Mouse (Mus musculus) frontal cortex, postnatal 36 days (tissue): ENCODE measurements around the gene Gng7.

Experiments
- DNase-seq, 2 experiments: peaks; one replicate each; pipeline ENCODE4 v3.0.0; 2022; ENCODE audit warnings: low spot score in 2 of 2

The Gng7 gene

GRCm38 (mm10) chr10:80968106-80968505, 46.6 kb downstream of the Gng7 start:
- no peak for DNase-seq

DNA sequence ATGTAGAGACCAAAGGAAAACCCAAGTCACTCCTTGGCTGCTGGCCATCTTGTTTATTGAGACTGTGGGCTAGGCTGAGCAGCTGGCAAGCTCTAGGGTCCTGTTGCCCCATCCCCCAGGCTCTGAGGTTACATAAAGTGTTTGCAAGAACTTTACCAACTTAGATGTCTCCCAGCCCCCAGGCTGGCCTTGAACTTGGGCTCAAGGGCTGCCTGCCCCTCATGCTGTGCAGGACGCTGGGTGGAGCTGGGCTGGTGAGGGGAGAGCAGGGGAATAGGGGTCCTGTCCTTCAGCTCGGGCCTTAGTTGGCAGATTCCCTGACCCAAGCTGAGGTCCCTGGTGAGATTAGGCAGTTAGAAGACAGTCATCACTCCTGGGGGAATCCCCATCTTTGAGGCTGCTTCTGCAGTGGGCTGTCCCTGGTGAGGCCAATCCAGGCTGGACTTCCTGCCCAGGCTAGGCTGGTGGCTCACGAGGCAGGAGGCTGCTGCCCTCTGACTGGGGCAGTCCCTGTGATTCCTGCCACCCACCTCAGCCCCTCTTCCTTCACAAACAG, 47.6 kb downstream of the Gng7 start:
- no peak for DNase-seq

- DNase-seq: no peak
These were observed 48.4 kb downstream of the Gng7 start for GRCm38 (mm10) chr10:80966296-80966695.

GRCm38 (mm10) chr10:80963031-80963975, 51.4 kb downstream of the Gng7 start:
- no peak for DNase-seq

DNA sequence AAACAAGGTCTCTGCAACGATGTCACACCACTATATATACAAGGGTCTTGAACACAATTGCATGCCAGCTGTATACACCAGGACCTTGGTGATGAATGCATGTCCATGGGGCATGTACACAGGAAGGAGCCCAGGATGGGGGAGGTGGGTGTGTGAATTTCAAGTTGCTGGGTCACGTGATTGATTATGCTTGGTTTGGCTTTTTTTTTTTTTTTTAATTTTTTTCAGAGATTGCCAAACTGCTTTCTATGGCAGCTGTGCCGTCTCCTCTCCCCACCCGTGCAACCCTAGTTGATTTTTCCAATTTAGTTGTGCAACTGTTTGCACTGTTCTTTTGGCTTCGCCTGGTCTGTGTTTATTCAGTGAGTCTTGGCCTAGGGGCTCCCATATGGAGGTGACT, 52.2 kb downstream of the Gng7 start:
- DNase-seq: no peak

DNA sequence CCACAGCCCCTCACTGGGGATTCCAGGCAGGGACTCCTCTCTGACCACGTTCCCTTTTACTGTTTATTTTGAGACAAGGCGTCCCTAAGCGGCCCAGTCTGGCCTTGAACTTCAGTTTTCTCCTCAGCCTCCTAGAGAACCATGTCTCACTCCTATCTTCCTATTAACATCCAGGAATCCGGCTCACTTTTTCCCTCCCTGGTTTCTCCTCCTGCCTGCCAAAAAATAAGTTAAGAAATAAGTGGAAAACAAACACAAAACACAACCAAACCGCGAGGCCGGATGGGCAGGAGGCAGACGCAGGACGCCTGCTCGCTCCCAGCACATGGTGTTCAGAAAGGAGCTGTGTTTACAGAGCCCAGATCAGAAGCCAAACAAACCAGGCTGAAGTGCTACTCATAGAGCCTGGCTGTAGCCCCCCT, 52.7 kb downstream of the Gng7 start:
- no peak for DNase-seq

GRCm38 (mm10) chr10:80960551-80961508, 53.9 kb downstream of the Gng7 start:
- no peak for DNase-seq

DNA sequence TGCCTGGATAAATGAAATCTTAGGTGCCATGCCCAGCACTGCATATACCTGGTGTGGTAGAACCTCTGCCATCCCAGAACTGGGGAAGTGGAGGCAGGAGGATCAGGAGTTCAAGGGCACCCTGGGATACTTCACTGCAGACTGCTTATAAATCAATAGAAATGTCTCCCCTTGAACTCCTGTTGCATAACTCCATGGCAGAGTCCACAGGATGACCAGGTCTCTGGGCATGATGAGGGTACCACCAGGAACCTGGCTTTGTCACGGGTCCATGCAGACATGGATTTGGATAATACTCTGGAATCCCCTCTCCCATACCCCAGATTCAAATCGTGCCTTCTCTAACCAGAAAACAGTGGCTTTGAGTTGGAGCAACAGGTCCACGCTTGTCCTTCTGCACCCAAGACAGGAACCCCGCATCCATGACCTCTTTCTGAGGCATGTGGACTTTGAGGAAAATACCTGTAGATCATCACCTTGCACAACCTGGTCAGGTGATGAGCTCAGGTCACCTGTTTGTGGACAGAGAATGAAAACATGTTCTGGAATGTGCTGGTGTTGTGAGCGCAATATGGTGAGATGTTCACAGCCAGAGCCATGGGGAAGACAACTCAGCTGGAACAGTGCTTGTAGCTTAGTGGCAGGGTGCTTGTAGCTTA, 55.6 kb downstream of the Gng7 start:
- no peak for DNase-seq

- DNase-seq: no peak
These were observed 57.0 kb downstream of the Gng7 start for GRCm38 (mm10) chr10:80957791-80958190.

- no peak for DNase-seq
These were observed 57.8 kb downstream of the Gng7 start for GRCm38 (mm10) chr10:80956901-80957300.

GRCm38 (mm10) chr10:80956385-80956784, 58.4 kb downstream of the Gng7 start:
- no peak for DNase-seq

DNA sequence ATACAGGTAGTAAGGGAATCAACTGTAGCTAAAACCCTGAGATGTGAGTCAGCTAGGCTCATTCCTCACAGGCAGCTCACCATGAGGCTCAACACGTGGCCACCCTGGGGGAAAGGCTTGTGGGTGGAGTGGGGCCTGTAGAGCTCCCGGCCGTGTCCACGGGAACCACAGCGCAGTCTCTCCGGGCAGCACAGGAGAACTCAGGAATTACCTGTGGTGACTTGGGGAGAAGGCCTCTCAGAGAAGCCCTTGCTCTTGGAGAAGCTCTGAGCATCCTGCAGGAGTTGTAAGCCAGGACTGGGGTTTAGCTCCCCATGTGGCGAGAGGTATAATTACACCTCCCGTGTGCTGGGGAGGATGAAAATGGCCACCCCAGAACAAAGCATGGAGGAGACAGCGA, 59.2 kb downstream of the Gng7 start:
- DNase-seq: peak; percentile 54 to 57

- no peak for DNase-seq
These were observed 59.9 kb downstream of the Gng7 start for GRCm38 (mm10) chr10:80954843-80955242.

GRCm38 (mm10) chr10:80954415-80954814, 60.3 kb downstream of the Gng7 start:
- DNase-seq: no peak

DNA sequence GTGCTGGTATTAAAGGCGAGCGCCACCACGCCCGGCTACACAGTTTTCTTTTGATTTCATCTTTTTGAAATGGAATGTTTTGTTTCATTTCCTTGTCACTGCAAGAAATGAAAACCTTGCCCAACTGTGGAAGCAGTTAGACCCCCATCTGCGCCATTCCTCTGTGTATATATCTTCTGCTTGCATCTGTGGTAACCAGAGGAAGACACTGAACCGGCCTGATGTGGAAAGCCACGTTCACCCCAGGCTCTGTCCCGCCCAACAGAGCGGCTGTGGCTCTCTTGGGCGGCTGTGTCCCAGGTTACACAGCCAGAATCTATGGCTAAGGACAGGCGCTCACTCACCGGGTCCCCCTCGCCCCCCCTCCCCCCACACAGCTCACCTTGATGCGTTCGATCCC, 62.3 kb downstream of the Gng7 start:
- DNase-seq: no peak

GRCm38 (mm10) chr10:80951761-80952390, 62.9 kb downstream of the Gng7 start:
- no peak for DNase-seq

- no peak for DNase-seq
These were observed 64.4 kb downstream of the Gng7 start for GRCm38 (mm10) chr10:80950314-80950713.

- no peak for DNase-seq
These were observed 65.7 kb downstream of the Gng7 start for GRCm38 (mm10) chr10:80949081-80949480.

DNA sequence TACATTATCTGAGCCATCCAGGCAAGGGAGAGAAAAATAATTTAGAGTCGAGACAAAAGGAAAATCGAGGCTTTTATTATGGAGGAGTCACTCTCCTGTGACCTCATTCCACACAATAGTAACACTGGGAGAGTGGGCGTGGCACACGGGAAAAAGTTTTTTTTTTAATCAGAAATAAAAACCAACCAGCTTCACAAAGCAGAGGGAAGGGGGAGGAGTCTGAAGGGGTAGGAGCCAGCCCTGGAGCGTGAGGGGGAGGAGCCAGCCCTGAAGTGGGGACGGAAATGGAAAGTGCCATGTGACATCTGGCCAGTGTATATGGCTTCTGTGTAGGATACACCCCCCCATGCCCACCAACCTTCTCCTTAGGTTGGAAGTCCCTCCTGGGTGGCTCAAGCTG, 66.2 kb downstream of the Gng7 start:
- no peak for DNase-seq

- DNase-seq: no peak
These were observed 66.9 kb downstream of the Gng7 start for GRCm38 (mm10) chr10:80947802-80948201.
